Mouse (Mus musculus): ENCODE results near the gene Tmem236. TPM values are rescaled to one million over a fixed set of nuclear protein-coding genes. Genes with fewer than 3 reads are reported as not detected.

Gene Tmem236
- polyA plus RNA-seq, 1 experiment from 2014 or later, result not detected

GRCm38 (mm10) chr2:14244668-14245067, 70.3 kb downstream of the Tmem236 start:
- no peaks in the 10 kb centered on the region for H3K9me3 ChIP-seq (ENCODE audit: control insufficient read depth, low read length)
- H3K4me3 ChIP-seq (ENCODE audit: low read depth, low read length), result no peak overlapping the region
- H3K27me3 ChIP-seq (ENCODE audit: control insufficient read depth, insufficient read depth, low read length), result no peaks in the 10 kb centered on the region
- DNase-seq (ENCODE audit: low spot score) (no peak), ATAC-seq (ENCODE audit: insufficient read depth, low FRiP score, low TSS enrichment) (no peak)
- H3K4me2 ChIP-seq (ENCODE audit: low read depth), result no peak overlapping the region
- H3K4me1 ChIP-seq (ENCODE audit: control insufficient read depth, insufficient read depth, low read length), result no peaks in the 10 kb centered on the region
- H3K9ac ChIP-seq (ENCODE audit: low read length), result no peak overlapping the region
- no peaks in the 10 kb centered on the region for H3K36me3 ChIP-seq (ENCODE audit: control insufficient read depth, insufficient read depth, low read length)
- H3K27ac ChIP-seq (ENCODE audit: low read depth, low read length), result no peak overlapping the region
- WGBS, result 85% methylated on average over 2 of the region's 2 CpGs

GRCm38 (mm10) chr2:14249839-14250564, 75.7 kb downstream of the Tmem236 start:
- Histone ChIP-seq H3K4me2 (ENCODE audit: low read depth) (no peak overlapping the region), H3K27me3 (ENCODE audit: control insufficient read depth, insufficient read depth, low read length) (no peaks in the 10 kb centered on the region), H3K9me3 (ENCODE audit: control insufficient read depth, low read length) (no peaks in the 10 kb centered on the region), H3K4me3 (ENCODE audit: low read depth, low read length) (no peak overlapping the region), H3K36me3 (ENCODE audit: control insufficient read depth, insufficient read depth, low read length) (no peaks in the 10 kb centered on the region), H3K4me1 (ENCODE audit: control insufficient read depth, insufficient read depth, low read length) (no peaks in the 10 kb centered on the region), H3K27ac (ENCODE audit: low read depth, low read length) (no peak overlapping the region), H3K9ac (ENCODE audit: low read length) (no peak overlapping the region)
- WGBS, result 82% methylated on average over 3 of the region's 3 CpGs
- no peak for DNase-seq (ENCODE audit: low spot score)
- ATAC-seq (ENCODE audit: insufficient read depth, low FRiP score, low TSS enrichment), result no peak

- WGBS, result 80% methylated on average over 3 of the region's 3 CpGs
- H3K9ac ChIP-seq (ENCODE audit: low read length), result no peak overlapping the region
- H3K27ac ChIP-seq (ENCODE audit: low read depth, low read length), result no peak overlapping the region
- no peak for ATAC-seq (ENCODE audit: insufficient read depth, low FRiP score, low TSS enrichment)
- no peaks in the 10 kb centered on the region for H3K4me1 ChIP-seq (ENCODE audit: control insufficient read depth, insufficient read depth, low read length)
- no peak overlapping the region for H3K4me2 ChIP-seq (ENCODE audit: low read depth)
- no peaks in the 10 kb centered on the region for H3K9me3 ChIP-seq (ENCODE audit: control insufficient read depth, low read length)
- no peaks in the 10 kb centered on the region for H3K27me3 ChIP-seq (ENCODE audit: control insufficient read depth, insufficient read depth, low read length)
- no peak for DNase-seq (ENCODE audit: low spot score)
- H3K36me3 ChIP-seq (ENCODE audit: control insufficient read depth, insufficient read depth, low read length), result no peaks in the 10 kb centered on the region
- no peak overlapping the region for H3K4me3 ChIP-seq (ENCODE audit: low read depth, low read length)
Measured at GRCm38 (mm10) chr2:14251938-14252337, 77.6 kb downstream of the Tmem236 start.

- H3K4me1 ChIP-seq (ENCODE audit: control insufficient read depth, insufficient read depth, low read length), result no peaks in the 10 kb centered on the region
- DNase-seq (ENCODE audit: low spot score) (no peak), ATAC-seq (ENCODE audit: insufficient read depth, low FRiP score, low TSS enrichment) (no peak)
- H3K36me3 ChIP-seq (ENCODE audit: control insufficient read depth, insufficient read depth, low read length), result no peaks in the 10 kb centered on the region
- no peak overlapping the region for H3K9ac ChIP-seq (ENCODE audit: low read length)
- no peak overlapping the region for H3K27ac ChIP-seq (ENCODE audit: low read depth, low read length)
- no peak overlapping the region for H3K4me2 ChIP-seq (ENCODE audit: low read depth)
- H3K9me3 ChIP-seq (ENCODE audit: control insufficient read depth, low read length), result no peaks in the 10 kb centered on the region
- no peak overlapping the region for H3K4me3 ChIP-seq (ENCODE audit: low read depth, low read length)
- H3K27me3 ChIP-seq (ENCODE audit: control insufficient read depth, insufficient read depth, low read length), result no peaks in the 10 kb centered on the region
Measured at GRCm38 (mm10) chr2:14258345-14258850, 84.1 kb downstream of the Tmem236 start.

- H3K4me3 ChIP-seq (ENCODE audit: low read depth, low read length), result no peak overlapping the region
- no peak overlapping the region for H3K4me2 ChIP-seq (ENCODE audit: low read depth)
- WGBS, result 86% methylated on average over 1 of the region's 1 CpGs
- no peaks in the 10 kb centered on the region for H3K36me3 ChIP-seq (ENCODE audit: control insufficient read depth, insufficient read depth, low read length)
- no peaks in the 10 kb centered on the region for H3K27me3 ChIP-seq (ENCODE audit: control insufficient read depth, insufficient read depth, low read length)
- no peak overlapping the region for H3K9ac ChIP-seq (ENCODE audit: low read length)
- no peaks in the 10 kb centered on the region for H3K9me3 ChIP-seq (ENCODE audit: control insufficient read depth, low read length)
- no peak overlapping the region for H3K27ac ChIP-seq (ENCODE audit: low read depth, low read length)
- DNase-seq (ENCODE audit: low spot score) (no peak), ATAC-seq (ENCODE audit: insufficient read depth, low FRiP score, low TSS enrichment) (no peak)
- no peaks in the 10 kb centered on the region for H3K4me1 ChIP-seq (ENCODE audit: control insufficient read depth, insufficient read depth, low read length)
Measured at GRCm38 (mm10) chr2:14262090-14262489, 87.8 kb downstream of the Tmem236 start.

GRCm38 (mm10) chr2:14269160-14269559, 94.8 kb downstream of the Tmem236 start:
- Histone ChIP-seq H3K4me2 (ENCODE audit: low read depth) (no peak overlapping the region), H3K9ac (ENCODE audit: low read length) (no peak overlapping the region), H3K4me1 (ENCODE audit: control insufficient read depth, insufficient read depth, low read length) (no peaks in the 10 kb centered on the region), H3K27me3 (ENCODE audit: control insufficient read depth, insufficient read depth, low read length) (no peaks in the 10 kb centered on the region), H3K9me3 (ENCODE audit: control insufficient read depth, low read length) (no peaks in the 10 kb centered on the region), H3K27ac (ENCODE audit: low read depth, low read length) (no peak overlapping the region), H3K36me3 (ENCODE audit: control insufficient read depth, insufficient read depth, low read length) (no peaks in the 10 kb centered on the region), H3K4me3 (ENCODE audit: low read depth, low read length) (no peak overlapping the region)
- WGBS, result 83% methylated on average over 1 of the region's 1 CpGs
- no peak for DNase-seq (ENCODE audit: low spot score)
- no peak for ATAC-seq (ENCODE audit: insufficient read depth, low FRiP score, low TSS enrichment)

MicroRNA genes within 50 kb of the gene (microRNA counts, 519-probe panel; counts per million panel counts)
- microRNA mmu-miR-511, result 171 counts per million, percentile 57 among the panel's probes with 10 or more counts

Small RNAs within 50 kb of the gene (microRNA-seq; reads per million reads assigned to microRNA genes)
- 1.0 reads per million for gene Mir511

Other genes with a start within 250 kb of the Tmem236 start
- gene Hacd1, start 118.4 kb upstream of the Tmem236 start, polyA plus RNA-seq (2014; fragmentation: Nextera tagmentation; extraction: Ambion mirVana), result 53.8 and 54.8 TPM in 2 replicates
- 112 and 115 TPM in 2 replicates for gene Stam, start 100.4 kb upstream of the Tmem236 start, polyA plus RNA-seq (2014; fragmentation: Nextera tagmentation; extraction: Ambion mirVana)
- 3.1 and 3.7 TPM in 2 replicates for gene Mrc1, start 54.9 kb downstream of the Tmem236 start, polyA plus RNA-seq (2014; fragmentation: Nextera tagmentation; extraction: Ambion mirVana)
- 0.36 TPM in 1 of 2 replicates, not detected in the other for gene Slc39a12, start 213.8 kb downstream of the Tmem236 start, polyA plus RNA-seq (2014; fragmentation: Nextera tagmentation; extraction: Ambion mirVana)